Mouse (Mus musculus): ENCODE measurements around the gene Xrra1. TPM values are rescaled to one million over a fixed set of nuclear protein-coding genes. Genes with fewer than 3 reads are reported as not detected.
A peak's percentile ranks its signal among the peaks of the same experiment; 100 is the strongest.

The Xrra1 gene
- polyA plus RNA-seq, 1 experiment from 2014 or later, result 0.21 TPM

GRCm38 (mm10) chr7:99902208-99902607 is 43.3 kb downstream of the Xrra1 start:
- Histone ChIP-seq H3K27ac (no peak overlapping the region), H3K4me2 (no peak overlapping the region), H3K9me3 (no peaks in the 10 kb centered on the region), H3K4me1 (replicated peaks) (0 out of 2 replicates have a peak, but pooled peaks cover 13% of the 10 kb centered on the region), H3K4me3 (replicated peaks) (no peak overlapping the region), H3K27me3 (no peaks in the 10 kb centered on the region), H3K9ac (replicated peaks) (no peak overlapping the region), H3K36me3 (no peaks in the 10 kb centered on the region)
- no peak for ATAC-seq (ENCODE audit: insufficient number of reproducible peaks, insufficient read depth, low FRiP score, low TSS enrichment, low read depth)
- 66% methylated on average over 4 of the region's 4 CpGs for WGBS

- H3K36me3 ChIP-seq, result no peaks in the 10 kb centered on the region
- H3K4me2 ChIP-seq, result no peak overlapping the region
- no peaks in the 10 kb centered on the region for H3K9me3 ChIP-seq
- H3K9ac ChIP-seq (replicated peaks), result no peak overlapping the region
- no peak overlapping the region for H3K27ac ChIP-seq
- no peaks in the 10 kb centered on the region for H3K27me3 ChIP-seq
- no peak for ATAC-seq (ENCODE audit: insufficient number of reproducible peaks, insufficient read depth, low FRiP score, low TSS enrichment, low read depth)
- WGBS, result 79% methylated on average over 11 of the region's 11 CpGs
- H3K4me3 ChIP-seq (replicated peaks), result no peak overlapping the region
- H3K4me1 ChIP-seq (replicated peaks), result 0 out of 2 replicates have a peak, but pooled peaks cover 13% of the 10 kb centered on the region
These were observed 44.2 kb downstream of the Xrra1 start for GRCm38 (mm10) chr7:99902918-99903665.

DNA sequence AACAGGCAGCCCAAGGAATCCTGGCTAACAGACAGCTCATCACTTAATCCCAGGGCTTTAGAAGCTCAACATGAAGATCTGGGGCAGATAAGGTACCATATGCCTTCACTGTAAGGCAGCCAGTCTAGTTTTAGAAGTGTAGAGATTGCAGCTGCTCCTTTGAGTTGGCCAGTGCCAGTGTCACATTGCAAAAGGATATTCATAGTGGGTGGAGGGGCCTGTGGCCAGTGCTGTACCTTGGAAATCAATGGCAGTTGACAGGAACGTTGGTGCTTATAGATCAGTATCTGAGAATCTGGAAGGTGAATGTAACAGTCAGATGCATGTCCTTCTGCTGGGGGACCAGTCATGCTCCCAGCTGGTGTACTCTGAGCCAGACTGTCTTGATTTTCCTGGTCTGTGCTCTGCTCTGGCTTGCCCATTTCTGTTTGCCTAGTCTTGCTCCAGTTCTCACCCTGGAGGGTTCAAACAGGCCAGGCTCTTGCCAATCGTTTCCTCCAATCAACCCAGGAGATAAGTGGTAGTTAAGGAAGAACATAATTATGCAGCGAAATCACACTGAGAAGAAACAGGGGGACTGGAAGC is 45.6 kb downstream of the Xrra1 start:
- WGBS, result 46% methylated on average over 3 of the region's 3 CpGs
- Histone ChIP-seq H3K9ac (replicated peaks) (no peak overlapping the region), H3K4me3 (replicated peaks) (no peak overlapping the region), H3K4me1 (replicated peaks) (0 out of 2 replicates have a peak, but pooled peaks cover 13% of the 10 kb centered on the region), H3K4me2 (no peak overlapping the region), H3K27ac (no peak overlapping the region), H3K36me3 (no peaks in the 10 kb centered on the region), H3K9me3 (no peaks in the 10 kb centered on the region), H3K27me3 (no peaks in the 10 kb centered on the region)
- ATAC-seq (ENCODE audit: insufficient number of reproducible peaks, insufficient read depth, low FRiP score, low TSS enrichment, low read depth), result no peak

- WGBS, result 91% methylated on average over 3 of the region's 3 CpGs
- no peak overlapping the region for H3K4me3 ChIP-seq (replicated peaks)
- no peaks in the 10 kb centered on the region for H3K27me3 ChIP-seq
These were observed 47.4 kb downstream of the Xrra1 start for GRCm38 (mm10) chr7:99906346-99906745.

DNA sequence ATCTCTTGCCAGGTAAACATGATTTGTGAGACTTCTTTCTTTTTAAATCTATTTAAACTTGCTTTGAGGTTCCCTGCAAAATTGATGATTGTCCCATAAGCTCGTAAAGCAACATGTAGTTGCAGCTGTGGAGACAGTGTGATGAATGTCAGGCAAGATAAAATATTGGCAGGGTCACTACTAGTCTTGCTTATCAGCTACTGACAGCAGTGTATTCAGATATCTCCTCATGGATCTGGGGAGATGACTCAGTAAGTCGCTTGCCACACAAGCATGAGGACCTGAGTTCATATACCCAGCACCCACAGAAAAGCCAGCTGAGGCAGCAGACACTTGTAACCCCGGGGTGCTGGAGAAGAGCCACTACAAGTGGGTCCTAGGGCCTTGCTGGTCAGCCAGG is 48.5 kb downstream of the Xrra1 start:
- Histone ChIP-seq H3K36me3 (no peaks in the 10 kb centered on the region), H3K4me1 (replicated peaks) (0 out of 2 replicates have a peak, but pooled peaks cover 11% of the 10 kb centered on the region), H3K9me3 (no peaks in the 10 kb centered on the region), H3K27ac (no peak overlapping the region), H3K9ac (replicated peaks) (no peak overlapping the region), H3K27me3 (peaks cover 1% of the 10 kb centered on the region; the same call in 1 of the 2 replicates), H3K4me2 (no peak overlapping the region), H3K4me3 (replicated peaks) (no peak overlapping the region)
- 75% methylated on average over 3 of the region's 3 CpGs for WGBS
- no peak for ATAC-seq (ENCODE audit: insufficient number of reproducible peaks, insufficient read depth, low FRiP score, low TSS enrichment, low read depth)

More at GRCm38 (mm10) chr7:99906346-99906745, 47.4 kb downstream of the Xrra1 start:
- no peaks in the 10 kb centered on the region for H3K36me3 ChIP-seq
- no peaks in the 10 kb centered on the region for H3K9me3 ChIP-seq
- no peak overlapping the region for H3K4me2 ChIP-seq
- H3K9ac ChIP-seq (replicated peaks), result no peak overlapping the region
- ATAC-seq (ENCODE audit: insufficient number of reproducible peaks, insufficient read depth, low FRiP score, low TSS enrichment, low read depth), result no peak
- H3K27ac ChIP-seq, result no peak overlapping the region
- H3K4me1 ChIP-seq (replicated peaks), result 0 out of 2 replicates have a peak, but pooled peaks cover 13% of the 10 kb centered on the region

GRCm38 (mm10) chr7:99911038-99911437 is 52.1 kb downstream of the Xrra1 start:
- WGBS, result 84% methylated on average over 5 of the region's 5 CpGs
- no peak overlapping the region for H3K4me2 ChIP-seq
- H3K27ac ChIP-seq, result no peak overlapping the region
- no peaks in the 10 kb centered on the region for H3K36me3 ChIP-seq
- H3K27me3 ChIP-seq, result peaks cover 17% of the 10 kb centered on the region
- H3K4me1 ChIP-seq (replicated peaks), result 0 out of 2 replicates have a peak, but pooled peaks cover 4% of the 10 kb centered on the region
- H3K9me3 ChIP-seq, result no peaks in the 10 kb centered on the region
- no peak overlapping the region for H3K4me3 ChIP-seq (replicated peaks)
- no peak for ATAC-seq (ENCODE audit: insufficient number of reproducible peaks, insufficient read depth, low FRiP score, low TSS enrichment, low read depth)
- no peak overlapping the region for H3K9ac ChIP-seq (replicated peaks)

DNA sequence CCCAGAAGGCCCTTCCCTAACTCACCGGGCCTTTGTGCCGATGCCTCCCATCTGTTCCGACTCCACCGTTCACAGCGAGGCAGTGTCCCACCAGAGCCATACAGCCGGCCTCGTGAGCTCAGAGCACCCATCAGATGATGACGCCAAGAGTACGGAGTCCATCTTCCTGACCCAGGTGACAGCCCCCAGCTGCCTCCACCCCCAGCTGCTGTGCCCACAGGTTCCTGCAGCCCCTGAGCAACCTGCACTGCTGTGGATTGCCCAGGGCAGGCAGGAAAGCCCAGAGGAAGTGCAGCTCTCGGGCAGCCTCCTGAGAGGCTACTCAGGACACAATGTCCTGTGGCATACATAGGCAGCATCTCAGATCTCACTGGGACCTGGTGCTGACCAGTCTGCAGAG is 55.4 kb downstream of the Xrra1 start:
- no peaks in the 10 kb centered on the region for H3K9me3 ChIP-seq
- H3K4me2 ChIP-seq, result no peak overlapping the region
- H3K9ac ChIP-seq (replicated peaks), result no peak overlapping the region
- H3K27ac ChIP-seq, result no peak overlapping the region
- 0 out of 2 replicates have a peak, but pooled peaks cover 1% of the 10 kb centered on the region for H3K36me3 ChIP-seq
- H3K4me3 ChIP-seq (replicated peaks), result no peak overlapping the region
- WGBS, result 85% methylated on average over 10 of the region's 10 CpGs
- peaks cover 23% of the 10 kb centered on the region for H3K4me1 ChIP-seq (replicated peaks)
- no peak for ATAC-seq (ENCODE audit: insufficient number of reproducible peaks, insufficient read depth, low FRiP score, low TSS enrichment, low read depth)
- H3K27me3 ChIP-seq, result peaks cover 49% of the 10 kb centered on the region

- Histone ChIP-seq H3K27ac (no peak overlapping the region), H3K27me3 (peaks cover 51% of the 10 kb centered on the region), H3K4me3 (replicated peaks) (no peak overlapping the region), H3K4me1 (replicated peaks) (peaks cover 23% of the 10 kb centered on the region), H3K4me2 (no peak overlapping the region), H3K9me3 (no peaks in the 10 kb centered on the region), H3K36me3 (peaks cover 11% of the 10 kb centered on the region; the same call in 1 of the 2 replicates), H3K9ac (replicated peaks) (no peak overlapping the region)
- no peak for ATAC-seq (ENCODE audit: insufficient number of reproducible peaks, insufficient read depth, low FRiP score, low TSS enrichment, low read depth)
- 84% methylated on average over 2 of the region's 2 CpGs for WGBS
These were observed 56.6 kb downstream of the Xrra1 start for GRCm38 (mm10) chr7:99915511-99915910.

- Histone ChIP-seq H3K4me2 (peak overlapping the region; percentile 86), H3K9ac (replicated peaks) (peak overlapping the region; percentile 54), H3K4me1 (replicated peaks) (peaks cover 23% of the 10 kb centered on the region), H3K9me3 (no peaks in the 10 kb centered on the region), H3K27me3 (peaks cover 51% of the 10 kb centered on the region), H3K36me3 (peaks cover 17% of the 10 kb centered on the region; the same call in 1 of the 2 replicates), H3K4me3 (replicated peaks) (peak overlapping the region; percentile 42), H3K27ac (no peak overlapping the region)
- WGBS, result 6% methylated on average over 22 of the region's 22 CpGs
- ATAC-seq (ENCODE audit: insufficient number of reproducible peaks, insufficient read depth, low FRiP score, low TSS enrichment, low read depth), result peak; percentile 61; the same call in 1 of the 2 replicates
These were observed 57.9 kb downstream of the Xrra1 start for GRCm38 (mm10) chr7:99916741-99917319.

DNA sequence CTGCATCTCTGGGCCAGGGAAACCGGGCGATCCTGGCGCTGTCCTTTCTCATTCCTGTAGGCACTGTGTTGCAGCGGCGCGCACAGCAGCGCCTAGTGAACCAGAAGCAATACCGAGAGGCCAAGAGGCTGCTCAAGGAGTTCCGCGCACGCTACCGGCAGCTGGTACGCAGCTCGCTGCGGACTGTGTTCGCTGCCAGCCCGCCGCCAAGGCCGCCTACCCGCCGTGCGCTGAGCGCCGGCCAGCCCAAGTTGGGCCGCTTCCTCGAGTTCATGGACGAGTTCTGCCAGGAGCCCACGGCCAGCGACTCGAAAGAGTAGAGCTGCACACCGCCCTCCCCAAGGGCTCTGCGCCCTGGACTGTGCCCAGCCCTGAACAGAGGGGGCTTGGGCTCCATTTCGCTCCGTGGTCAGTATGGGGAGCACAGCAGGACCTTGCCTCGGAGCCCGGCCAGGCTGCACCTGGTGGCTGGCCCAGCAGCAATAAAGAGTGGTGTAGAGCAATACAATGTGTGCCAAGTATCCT is 58.5 kb downstream of the Xrra1 start:
- peaks cover 23% of the 10 kb centered on the region for H3K4me1 ChIP-seq (replicated peaks)
- H3K4me3 ChIP-seq (replicated peaks), result peak overlapping the region; percentile 42
- no peak overlapping the region for H3K27ac ChIP-seq
- H3K27me3 ChIP-seq, result peaks cover 51% of the 10 kb centered on the region
- H3K36me3 ChIP-seq, result peaks cover 18% of the 10 kb centered on the region
- 1% methylated on average over 36 of the region's 36 CpGs for WGBS
- H3K4me2 ChIP-seq, result peak overlapping the region; percentile 86
- H3K9ac ChIP-seq (replicated peaks), result peak overlapping the region; percentile 54
- no peaks in the 10 kb centered on the region for H3K9me3 ChIP-seq
- peak; percentile 51; the same call in 1 of the 2 replicates for ATAC-seq (ENCODE audit: insufficient number of reproducible peaks, insufficient read depth, low FRiP score, low TSS enrichment, low read depth)

GRCm38 (mm10) chr7:99919164-99919563 is 60.2 kb downstream of the Xrra1 start:
- 93% methylated on average over 2 of the region's 2 CpGs for WGBS

More at GRCm38 (mm10) chr7:99919164-99919563, 60.2 kb downstream of the Xrra1 start:
- H3K27me3 ChIP-seq, result peaks cover 48% of the 10 kb centered on the region
- no peak overlapping the region for H3K4me2 ChIP-seq
- H3K36me3 ChIP-seq, result peaks cover 34% of the 10 kb centered on the region
- H3K9me3 ChIP-seq, result no peaks in the 10 kb centered on the region
- H3K9ac ChIP-seq (replicated peaks), result no peak overlapping the region
- H3K27ac ChIP-seq, result no peak overlapping the region
- ATAC-seq (ENCODE audit: insufficient number of reproducible peaks, insufficient read depth, low FRiP score, low TSS enrichment, low read depth), result no peak
- H3K4me3 ChIP-seq (replicated peaks), result no peak overlapping the region
- H3K4me1 ChIP-seq (replicated peaks), result peaks cover 20% of the 10 kb centered on the region
